Mouse (Mus musculus): ENCODE measurements around the gene Gm10974. TPM values are rescaled to one million over a fixed set of nuclear protein-coding genes. Genes with fewer than 3 reads are reported as not detected.
A peak's percentile ranks its signal among the peaks of the same experiment; 100 is the strongest.

Gene Gm10974
- polyA plus RNA-seq, 1 experiment from 2014 or later = not detected

DNA sequence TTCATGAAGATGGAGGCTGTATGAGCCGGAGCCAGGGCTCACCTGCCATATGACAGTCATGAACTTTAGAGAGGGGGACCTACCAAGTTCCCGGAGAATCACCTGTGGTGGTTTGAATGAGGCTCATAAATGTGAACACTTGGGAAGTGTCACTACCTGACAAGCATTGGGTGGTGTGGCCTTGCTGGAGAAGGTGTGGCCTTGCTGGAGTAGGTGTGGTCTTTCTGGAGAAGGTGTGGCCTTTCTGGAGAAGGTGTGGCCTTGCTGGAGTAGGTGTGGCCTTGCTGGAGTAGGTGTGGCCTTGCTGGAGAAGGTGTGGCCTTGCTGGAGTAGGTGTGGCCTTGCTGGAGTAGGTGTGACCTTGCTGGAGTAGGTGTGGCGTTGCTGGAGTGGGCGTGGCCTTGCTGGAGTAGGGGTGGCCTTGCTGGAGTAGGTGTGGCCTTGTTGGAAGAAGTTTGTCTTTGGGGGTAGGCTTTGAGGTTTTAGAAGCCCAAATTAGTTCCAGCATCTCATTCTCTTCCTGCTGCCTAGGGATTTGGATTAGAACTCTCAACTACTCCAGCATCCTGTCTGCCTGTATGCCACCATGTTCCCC, 31.7 kb upstream of the Gm10974 start:
- Histone ChIP-seq H3K4me1 (ENCODE audit: control insufficient read depth, insufficient read depth, low read length) (no peaks in the 10 kb centered on the region), H3K4me3 (replicated peaks; ENCODE audit: low read depth, low read length) (no peak overlapping the region), H3K4me2 (ENCODE audit: low read length) (no peak overlapping the region), H3K9ac (replicated peaks; ENCODE audit: low read length) (no peak overlapping the region), H3K27me3 (ENCODE audit: control insufficient read depth, insufficient read depth, low read length) (no peaks in the 10 kb centered on the region), H3K36me3 (ENCODE audit: control insufficient read depth, insufficient read depth, low read length) (no peaks in the 10 kb centered on the region), H3K27ac (replicated peaks; ENCODE audit: low read depth, low read length) (no peak overlapping the region), H3K9me3 (ENCODE audit: control insufficient read depth, low read length) (no peaks in the 10 kb centered on the region)
- DNase-seq (no peak), ATAC-seq (ENCODE audit: low FRiP score, low TSS enrichment) (no peak)
- 86% methylated on average over 4 of the region's 4 CpGs for WGBS

DNA sequence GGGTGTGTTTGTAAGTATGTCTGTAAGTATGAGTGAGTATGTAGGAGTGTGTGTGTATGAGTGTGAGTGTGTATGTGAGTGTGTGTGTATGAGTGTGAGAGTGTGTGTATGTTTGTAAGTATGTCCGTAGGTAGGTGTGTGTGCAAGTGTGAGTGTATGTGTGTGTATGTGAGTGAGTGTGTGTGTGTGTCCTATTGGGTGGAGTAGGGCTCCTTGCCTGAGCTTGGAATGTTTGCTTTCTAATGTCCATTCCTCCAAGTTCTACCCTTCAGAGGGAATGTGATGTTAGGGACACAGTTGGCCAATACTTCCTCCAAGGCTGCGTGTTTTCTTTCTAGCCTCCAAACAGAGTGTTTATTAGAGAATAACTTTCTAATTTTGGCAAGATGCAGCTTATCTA, 28.8 kb upstream of the Gm10974 start:
- ATAC-seq (ENCODE audit: low FRiP score, low TSS enrichment) = no peak
- WGBS = 92% methylated on average over 2 of the region's 2 CpGs
- DNase-seq = no peak

DNA sequence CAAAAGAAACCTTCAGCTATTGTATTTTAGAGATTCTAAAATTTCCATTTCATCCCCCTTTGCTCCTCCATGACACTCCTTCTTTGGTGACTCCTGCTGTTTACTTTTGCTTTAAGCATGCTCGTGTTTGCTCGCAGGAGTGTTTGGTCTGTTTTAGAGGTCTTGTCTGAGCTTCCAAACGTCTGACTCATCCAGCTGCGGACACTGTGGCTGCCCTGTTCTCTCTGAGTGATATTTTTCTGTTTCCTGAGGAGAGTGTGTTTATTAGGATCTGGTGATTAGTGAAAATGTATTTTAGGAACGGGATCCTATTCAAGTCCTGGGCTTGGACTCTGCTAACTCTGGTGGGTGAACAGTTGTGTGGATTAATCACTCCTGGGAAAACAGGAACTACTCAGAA, 26.1 kb upstream of the Gm10974 start:
- Histone ChIP-seq H3K4me2 (ENCODE audit: low read length) (no peak overlapping the region), H3K4me1 (ENCODE audit: control insufficient read depth, insufficient read depth, low read length) (no peaks in the 10 kb centered on the region), H3K9me3 (ENCODE audit: control insufficient read depth, low read length) (no peaks in the 10 kb centered on the region), H3K9ac (replicated peaks; ENCODE audit: low read length) (no peak overlapping the region), H3K36me3 (ENCODE audit: control insufficient read depth, insufficient read depth, low read length) (no peaks in the 10 kb centered on the region), H3K27me3 (ENCODE audit: control insufficient read depth, insufficient read depth, low read length) (no peaks in the 10 kb centered on the region), H3K4me3 (replicated peaks; ENCODE audit: low read depth, low read length) (no peak overlapping the region), H3K27ac (replicated peaks; ENCODE audit: low read depth, low read length) (no peak overlapping the region)
- 62% methylated on average over 5 of the region's 5 CpGs for WGBS
- no peak for DNase-seq
- ATAC-seq (ENCODE audit: low FRiP score, low TSS enrichment) = no peak

More for the DNA sequence above, 28.8 kb upstream of the Gm10974 start:
- Histone ChIP-seq H3K4me1 (ENCODE audit: control insufficient read depth, insufficient read depth, low read length) (no peaks in the 10 kb centered on the region), H3K36me3 (ENCODE audit: control insufficient read depth, insufficient read depth, low read length) (no peaks in the 10 kb centered on the region), H3K4me2 (ENCODE audit: low read length) (no peak overlapping the region), H3K4me3 (replicated peaks; ENCODE audit: low read depth, low read length) (no peak overlapping the region), H3K27ac (replicated peaks; ENCODE audit: low read depth, low read length) (no peak overlapping the region), H3K9ac (replicated peaks; ENCODE audit: low read length) (no peak overlapping the region), H3K9me3 (ENCODE audit: control insufficient read depth, low read length) (no peaks in the 10 kb centered on the region), H3K27me3 (ENCODE audit: control insufficient read depth, insufficient read depth, low read length) (no peaks in the 10 kb centered on the region)

DNA sequence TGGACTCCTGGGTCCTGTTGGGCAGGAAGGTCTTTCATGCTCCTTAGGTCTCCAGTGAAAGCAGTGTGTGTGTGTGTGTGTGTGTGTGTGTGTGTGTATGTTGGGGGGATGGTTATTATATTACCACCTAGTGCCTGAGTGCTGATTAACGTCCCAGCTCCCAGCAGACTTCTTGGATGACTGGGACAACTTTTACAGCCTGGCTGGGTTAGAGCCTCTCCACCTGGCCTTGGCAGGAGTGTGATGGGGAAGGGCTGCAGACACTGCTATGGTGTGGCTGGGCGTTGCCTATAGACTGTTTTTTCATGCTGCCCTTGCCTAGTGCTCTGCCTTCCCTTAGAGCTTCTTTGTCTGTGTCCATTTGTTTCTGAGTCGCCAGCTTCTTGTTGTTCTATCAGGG, 25.7 kb upstream of the Gm10974 start:
- Histone ChIP-seq H3K27me3 (ENCODE audit: control insufficient read depth, insufficient read depth, low read length) (no peaks in the 10 kb centered on the region), H3K4me2 (ENCODE audit: low read length) (no peak overlapping the region), H3K36me3 (ENCODE audit: control insufficient read depth, insufficient read depth, low read length) (no peaks in the 10 kb centered on the region), H3K9ac (replicated peaks; ENCODE audit: low read length) (no peak overlapping the region), H3K9me3 (ENCODE audit: control insufficient read depth, low read length) (no peaks in the 10 kb centered on the region), H3K27ac (replicated peaks; ENCODE audit: low read depth, low read length) (no peak overlapping the region), H3K4me3 (replicated peaks; ENCODE audit: low read depth, low read length) (no peak overlapping the region), H3K4me1 (ENCODE audit: control insufficient read depth, insufficient read depth, low read length) (no peaks in the 10 kb centered on the region)
- DNase-seq (no peak), ATAC-seq (ENCODE audit: low FRiP score, low TSS enrichment) (no peak)
- WGBS = 67% methylated on average over 3 of the region's 3 CpGs

DNA sequence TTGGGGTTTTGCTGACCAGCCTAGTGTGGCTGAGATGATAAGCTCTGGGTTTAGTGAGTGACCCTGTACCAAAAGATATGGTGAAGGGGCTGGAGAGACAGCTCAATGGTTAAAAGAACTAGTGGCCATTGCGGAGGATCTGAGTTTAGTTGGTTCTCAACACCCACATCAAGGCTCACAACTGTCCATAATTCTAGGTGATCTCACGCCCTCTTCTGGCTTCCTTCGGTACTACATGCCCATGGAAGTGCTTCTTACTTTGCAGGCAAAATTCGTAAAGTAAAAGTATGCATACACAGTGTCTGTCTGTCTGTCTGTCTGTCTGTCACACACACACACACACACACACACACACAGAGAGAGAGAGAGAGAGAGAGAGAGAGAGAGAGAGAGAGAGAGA, 23.4 kb upstream of the Gm10974 start:
- WGBS = 39% methylated on average over 4 of the region's 4 CpGs
- ATAC-seq (ENCODE audit: low FRiP score, low TSS enrichment) = no peak
- peak; percentile 49 for DNase-seq

DNA sequence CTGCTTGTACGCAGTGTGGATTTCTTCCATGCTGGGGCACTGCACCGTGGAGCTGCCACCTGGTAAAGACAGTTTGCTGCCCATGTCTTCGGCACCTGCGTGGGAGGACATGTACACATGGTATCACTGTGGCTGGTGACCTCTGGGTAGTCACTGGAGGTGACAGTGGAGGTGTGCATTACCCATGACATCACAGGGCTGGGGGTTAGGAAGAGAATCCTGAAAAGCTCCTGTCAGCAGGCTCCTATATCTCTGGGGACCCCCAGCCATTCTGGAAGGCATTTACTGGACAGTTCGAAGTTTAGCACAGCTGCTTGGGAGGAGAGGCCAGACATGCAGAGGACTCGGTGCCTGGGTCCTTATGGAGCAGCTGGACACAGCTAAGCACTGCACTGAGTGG, 22.9 kb upstream of the Gm10974 start:
- ATAC-seq (ENCODE audit: low FRiP score, low TSS enrichment) (no peak), DNase-seq (no peak)
- H3K4me2 ChIP-seq (ENCODE audit: low read length) = no peak overlapping the region
- H3K9me3 ChIP-seq (ENCODE audit: control insufficient read depth, low read length) = no peaks in the 10 kb centered on the region
- H3K27ac ChIP-seq (replicated peaks; ENCODE audit: low read depth, low read length) = no peak overlapping the region
- H3K9ac ChIP-seq (replicated peaks; ENCODE audit: low read length) = no peak overlapping the region
- no peaks in the 10 kb centered on the region for H3K27me3 ChIP-seq (ENCODE audit: control insufficient read depth, insufficient read depth, low read length)
- WGBS = 82% methylated on average over 6 of the region's 6 CpGs
- no peaks in the 10 kb centered on the region for H3K36me3 ChIP-seq (ENCODE audit: control insufficient read depth, insufficient read depth, low read length)
- H3K4me1 ChIP-seq (ENCODE audit: control insufficient read depth, insufficient read depth, low read length) = peaks cover 8% of the 10 kb centered on the region; the same call in 1 of the 2 replicates
- no peak overlapping the region for H3K4me3 ChIP-seq (replicated peaks; ENCODE audit: low read depth, low read length)

More for the DNA sequence above, 23.4 kb upstream of the Gm10974 start:
- Histone ChIP-seq H3K36me3 (ENCODE audit: control insufficient read depth, insufficient read depth, low read length) (no peaks in the 10 kb centered on the region), H3K4me3 (replicated peaks; ENCODE audit: low read depth, low read length) (no peak overlapping the region), H3K9ac (replicated peaks; ENCODE audit: low read length) (no peak overlapping the region), H3K27ac (replicated peaks; ENCODE audit: low read depth, low read length) (no peak overlapping the region), H3K4me1 (ENCODE audit: control insufficient read depth, insufficient read depth, low read length) (0 out of 2 replicates have a peak, but pooled peaks cover 4% of the 10 kb centered on the region), H3K4me2 (ENCODE audit: low read length) (no peak overlapping the region), H3K27me3 (ENCODE audit: control insufficient read depth, insufficient read depth, low read length) (no peaks in the 10 kb centered on the region), H3K9me3 (ENCODE audit: control insufficient read depth, low read length) (no peaks in the 10 kb centered on the region)

DNA sequence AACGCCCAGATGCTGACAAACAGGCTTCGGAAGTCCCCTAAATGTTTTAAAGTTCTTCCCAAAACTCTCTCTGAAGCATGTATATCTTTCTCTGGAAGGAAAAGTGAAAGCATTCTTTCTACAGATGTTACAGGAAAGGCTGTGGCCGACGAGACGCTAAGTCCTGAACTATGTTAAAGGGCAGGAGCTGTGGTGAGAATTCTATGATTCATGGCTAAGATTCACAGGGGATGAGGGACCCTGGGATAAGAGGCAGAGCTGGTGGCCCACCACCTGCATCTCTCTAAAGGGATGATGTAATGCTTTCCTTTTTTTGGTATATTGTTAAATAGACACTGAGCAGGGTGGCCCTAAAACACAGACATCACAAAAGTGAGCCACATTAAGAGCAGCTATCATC, 22.4 kb upstream of the Gm10974 start:
- peaks cover 8% of the 10 kb centered on the region; the same call in 1 of the 2 replicates for H3K4me1 ChIP-seq (ENCODE audit: control insufficient read depth, insufficient read depth, low read length)
- no peak overlapping the region for H3K27ac ChIP-seq (replicated peaks; ENCODE audit: low read depth, low read length)
- 93% methylated on average over 5 of the region's 5 CpGs for WGBS
- H3K27me3 ChIP-seq (ENCODE audit: control insufficient read depth, insufficient read depth, low read length) = no peaks in the 10 kb centered on the region
- H3K4me3 ChIP-seq (replicated peaks; ENCODE audit: low read depth, low read length) = no peak overlapping the region
- no peak overlapping the region for H3K4me2 ChIP-seq (ENCODE audit: low read length)
- DNase-seq (no peak), ATAC-seq (ENCODE audit: low FRiP score, low TSS enrichment) (no peak)
- H3K36me3 ChIP-seq (ENCODE audit: control insufficient read depth, insufficient read depth, low read length) = no peaks in the 10 kb centered on the region
- H3K9ac ChIP-seq (replicated peaks; ENCODE audit: low read length) = no peak overlapping the region
- no peaks in the 10 kb centered on the region for H3K9me3 ChIP-seq (ENCODE audit: control insufficient read depth, low read length)

DNA sequence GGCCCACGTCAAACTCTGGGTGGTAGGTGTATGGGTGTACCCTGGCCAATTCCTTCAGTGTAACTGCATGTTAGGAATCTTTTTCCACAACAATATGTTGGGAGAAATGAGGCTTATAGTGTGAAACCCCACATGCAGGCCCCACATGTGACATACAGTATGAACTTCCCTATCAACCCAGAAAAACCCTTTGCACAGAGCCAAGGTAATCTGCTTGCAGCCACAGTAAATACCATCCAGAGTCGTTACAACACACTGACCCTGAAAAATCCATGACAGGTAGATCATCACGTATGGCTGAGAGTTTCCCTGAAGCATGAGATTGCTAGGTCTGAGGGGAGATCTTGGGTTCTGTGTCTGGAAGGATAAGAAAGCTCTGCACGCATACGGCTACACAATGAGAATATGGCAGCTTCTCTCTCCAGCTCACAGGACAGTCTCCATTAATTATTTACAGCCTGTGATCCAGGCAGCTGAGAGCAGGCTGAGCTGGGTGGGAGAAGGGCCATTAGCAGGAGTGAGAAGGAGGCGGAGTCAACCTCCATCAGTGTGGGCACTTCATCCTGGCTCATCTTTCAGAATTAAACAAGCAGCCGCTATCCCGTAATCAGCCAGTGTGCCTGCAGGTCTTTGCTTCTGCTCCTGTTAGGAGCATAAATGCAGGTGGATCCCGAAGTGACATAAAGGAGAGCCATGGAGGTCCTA, 18.6 kb upstream of the Gm10974 start:
- no peak overlapping the region for H3K4me3 ChIP-seq (replicated peaks; ENCODE audit: low read depth, low read length)
- ATAC-seq (ENCODE audit: low FRiP score, low TSS enrichment) (peak; percentile 82), DNase-seq (peak; percentile 68)
- peaks cover 8% of the 10 kb centered on the region; the same call in 1 of the 2 replicates for H3K4me1 ChIP-seq (ENCODE audit: control insufficient read depth, insufficient read depth, low read length)
- H3K4me2 ChIP-seq (ENCODE audit: low read length) = 0 out of 2 replicates have a peak overlapping the region, but pooled peaks have one; percentile 1
- peak overlapping the region; percentile 58; the same call in 1 of the 2 replicates for H3K27ac ChIP-seq (replicated peaks; ENCODE audit: low read depth, low read length)
- H3K9ac ChIP-seq (replicated peaks; ENCODE audit: low read length) = no peak overlapping the region
- H3K9me3 ChIP-seq (ENCODE audit: control insufficient read depth, low read length) = no peaks in the 10 kb centered on the region
- H3K27me3 ChIP-seq (ENCODE audit: control insufficient read depth, insufficient read depth, low read length) = no peaks in the 10 kb centered on the region
- no peaks in the 10 kb centered on the region for H3K36me3 ChIP-seq (ENCODE audit: control insufficient read depth, insufficient read depth, low read length)
- 43% methylated on average over 9 of the region's 9 CpGs for WGBS

DNA sequence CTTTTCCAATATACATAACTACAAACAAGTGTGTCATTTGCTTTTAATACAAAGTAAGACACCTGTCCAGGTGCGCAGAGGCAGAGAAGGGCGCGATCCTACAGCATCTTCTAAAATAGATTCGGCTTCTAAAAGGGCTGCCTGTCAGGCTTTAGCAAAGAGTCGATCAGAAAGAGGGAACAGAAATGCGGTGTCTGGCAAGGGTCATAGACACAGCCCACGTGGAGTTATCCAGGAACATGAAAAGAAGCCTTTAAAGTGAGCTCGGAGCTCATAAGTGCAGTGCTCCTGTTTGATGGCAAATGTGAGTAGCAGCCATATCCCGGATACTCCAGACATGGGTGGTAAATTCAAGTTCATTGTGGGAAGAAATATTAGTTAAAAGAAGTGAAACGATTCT, 17.1 kb upstream of the Gm10974 start:
- H3K4me3 ChIP-seq (replicated peaks; ENCODE audit: low read depth, low read length) = no peak overlapping the region
- 88% methylated on average over 10 of the region's 10 CpGs for WGBS
- no peak for ATAC-seq (ENCODE audit: low FRiP score, low TSS enrichment)

More for the DNA sequence above, 17.1 kb upstream of the Gm10974 start:
- DNase-seq = no peak
- Histone ChIP-seq H3K4me1 (ENCODE audit: control insufficient read depth, insufficient read depth, low read length) (peaks cover 8% of the 10 kb centered on the region; the same call in 1 of the 2 replicates), H3K36me3 (ENCODE audit: control insufficient read depth, insufficient read depth, low read length) (no peaks in the 10 kb centered on the region), H3K9me3 (ENCODE audit: control insufficient read depth, low read length) (no peaks in the 10 kb centered on the region), H3K9ac (replicated peaks; ENCODE audit: low read length) (no peak overlapping the region), H3K27ac (replicated peaks; ENCODE audit: low read depth, low read length) (no peak overlapping the region), H3K27me3 (ENCODE audit: control insufficient read depth, insufficient read depth, low read length) (no peaks in the 10 kb centered on the region), H3K4me2 (ENCODE audit: low read length) (no peak overlapping the region)

All from midbrain, embryonic 14.5 days (tissue).